Mouse (Mus musculus) stomach, postnatal 0 days (tissue): ENCODE results near the gene Ffar3. TPM values are rescaled to one million over a fixed set of nuclear protein-coding genes. Genes with fewer than 3 reads are reported as not detected.
"Not testable (repeated sequence)": the region's sequence is repeated elsewhere in the genome, so short reads cannot be mapped to it uniquely, and the experiment has no call there.

ENCODE experiments used
- ATAC-seq: fragments of 200-750 bp; cut with Nextera tagmentation; 2 replicates; pipeline ENCODE4 v1.8.0; 2017; ENCODE audit not compliant: low FRiP score, low TSS enrichment
- DNase-seq: peaks from one replicate; pipeline ENCODE4 v3.0.0-alpha.2; 2016; ENCODE audit warnings: low spot score
- H3K27ac ChIP-seq: fragments of 300-500 bp; sonication (generic); replicated peaks from 2 replicates; pipeline ENCODE4 v1.5.1; 2014; ENCODE audit warnings: mild to moderate bottlenecking, control low read depth
- H3K27me3 ChIP-seq: fragments of 300-500 bp; sonication (generic); 2 replicates; pipeline ENCODE4 v1.6.1; 2014; ENCODE audit warnings: low read length; ENCODE audit not compliant: control insufficient read depth, insufficient read depth
- H3K36me3 ChIP-seq: fragments of 300-500 bp; sonication (generic); 2 replicates; pipeline ENCODE4 v1.6.1; 2014; ENCODE audit warnings: low read length, mixed read lengths; ENCODE audit not compliant: control insufficient read depth, insufficient read depth
- H3K4me1 ChIP-seq: fragments of 300-500 bp; sonication (generic); replicated peaks from 2 replicates; pipeline ENCODE4 v1.6.1; 2014; ENCODE audit warnings: antibody characterized with exemption; ENCODE audit not compliant: control insufficient read depth, insufficient read depth
- H3K4me2 ChIP-seq: fragments of 300-500 bp; sonication (generic); replicated peaks from 2 replicates; pipeline ENCODE4 v1.6.1; 2014; ENCODE audit warnings: low read depth, mild to moderate bottlenecking, control low read depth, moderate library complexity
- H3K4me3 ChIP-seq: fragments of 300-500 bp; sonication (generic); 2 replicates; pipeline ENCODE4 v1.5.1; 2014; ENCODE audit warnings: low read depth, low read length, control low read depth
- H3K9ac ChIP-seq: fragments of 300-500 bp; sonication (generic); 2 replicates; pipeline ENCODE4 v1.6.1; 2014; ENCODE audit warnings: mild to moderate bottlenecking, low read length, control low read depth, mixed read lengths
- H3K9me3 ChIP-seq: fragments of 300-500 bp; sonication (generic); 2 replicates; pipeline ENCODE4 v1.6.1; 2016; ENCODE audit warnings: low read length; ENCODE audit not compliant: control insufficient read depth
- CTCF ChIP-seq: IDR thresholded peaks from 2 replicates; pipeline ENCODE4 v1.5.1; 2016; ENCODE audit warnings: antibody characterized with exemption, low read depth, mild to moderate bottlenecking, moderate library complexity
- EP300 ChIP-seq: optimal IDR thresholded peaks from 2 replicates; pipeline ENCODE3; 2016; ENCODE audit warnings: antibody characterized with exemption
- WGBS: fragments of 180-500 bp; shearing (Covaris S2); extraction: QIAGEN DNeasy Blood & Tissue Kit; methylation state at CpG from one replicate; pipeline ENCODE4 v1.1.7; 2014; 5-methylcytosine and 5-hydroxymethylcytosine counted together
- polyA plus RNA-seq: library from polyadenylated mRNA; unstranded; fragments of >200 nt; fragmentation: Nextera tagmentation; extraction: Ambion mirVana; gene quantifications from 2 replicates; pipeline ENCODE4 v1.2.1, GENCODE M21; 2015

The Ffar3 gene
- polyA plus RNA-seq, 1 experiment from 2014 or later, result 0.22 TPM

- Histone ChIP-seq H3K4me2 (no peak overlapping the region), H3K36me3 (no peaks in the 10 kb centered on the region), H3K27ac (no peak overlapping the region), H3K9ac (no peak overlapping the region), H3K9me3 (no peaks in the 10 kb centered on the region), H3K27me3 (no peaks in the 10 kb centered on the region), H3K4me3 (no peak overlapping the region), H3K4me1 (no peaks in the 10 kb centered on the region)
- TF ChIP-seq EP300, result no peak
- TF ChIP-seq CTCF, result no peak
- ATAC-seq (no peak), DNase-seq (no peak)
- 82% methylated on average over 5 of the region's 5 CpGs for WGBS
Measured at GRCm38 (mm10) chr7:30842092-30842491, 13.9 kb downstream of the Ffar3 start.

GRCm38 (mm10) chr7:30841379-30841778 lies 14.6 kb downstream of the Ffar3 start:
- Histone ChIP-seq H3K4me2 (no peak overlapping the region), H3K4me3 (no peak overlapping the region), H3K9ac (no peak overlapping the region), H3K4me1 (no peaks in the 10 kb centered on the region), H3K27ac (no peak overlapping the region), H3K9me3 (no peaks in the 10 kb centered on the region), H3K27me3 (no peaks in the 10 kb centered on the region), H3K36me3 (no peaks in the 10 kb centered on the region)
- 60% methylated on average over 4 of the region's 4 CpGs for WGBS
- ATAC-seq (no peak), DNase-seq (no peak)
- TF ChIP-seq EP300, result no peak
- no peak for TF ChIP-seq CTCF

GRCm38 (mm10) chr7:30840306-30840705 lies 15.7 kb downstream of the Ffar3 start:
- no peaks in the 10 kb centered on the region for H3K36me3 ChIP-seq
- no peak overlapping the region for H3K9ac ChIP-seq
- 60% methylated on average over 3 of the region's 3 CpGs for WGBS
- no peaks in the 10 kb centered on the region for H3K27me3 ChIP-seq
- no peaks in the 10 kb centered on the region for H3K4me1 ChIP-seq
- H3K4me2 ChIP-seq, result no peak overlapping the region
- no peak overlapping the region for H3K4me3 ChIP-seq
- no peaks in the 10 kb centered on the region for H3K9me3 ChIP-seq
- H3K27ac ChIP-seq, result no peak overlapping the region
- ATAC-seq, result no peak
- TF ChIP-seq EP300 (no peak), CTCF (no peak)
- DNase-seq, result no peak

GRCm38 (mm10) chr7:30837277-30837676 lies 18.7 kb downstream of the Ffar3 start:
- no peak for ATAC-seq

GRCm38 (mm10) chr7:30832684-30833083 lies 23.3 kb downstream of the Ffar3 start:
- not testable (repeated sequence) for DNase-seq, H3K27ac ChIP-seq, H3K4me2 ChIP-seq, H3K9ac ChIP-seq, H3K4me3 ChIP-seq, ATAC-seq, H3K27me3 ChIP-seq, H3K4me1 ChIP-seq, H3K36me3 ChIP-seq, H3K9me3 ChIP-seq
- 32% methylated on average over 7 of the region's 11 CpGs for WGBS

More at GRCm38 (mm10) chr7:30837277-30837676, 18.7 kb downstream of the Ffar3 start:
- no peak for DNase-seq
- no peaks in the 10 kb centered on the region for H3K9me3 ChIP-seq
- H3K4me3 ChIP-seq, result no peak overlapping the region
- H3K36me3 ChIP-seq, result no peaks in the 10 kb centered on the region
- no peaks in the 10 kb centered on the region for H3K4me1 ChIP-seq
- no peak overlapping the region for H3K9ac ChIP-seq
- H3K27ac ChIP-seq, result no peak overlapping the region
- H3K4me2 ChIP-seq, result no peak overlapping the region
- no peak for TF ChIP-seq EP300
- TF ChIP-seq CTCF, result no peak
- no peaks in the 10 kb centered on the region for H3K27me3 ChIP-seq

GRCm38 (mm10) chr7:30832261-30832660 lies 23.7 kb downstream of the Ffar3 start:
- no peaks in the 10 kb centered on the region for H3K9me3 ChIP-seq
- no peak overlapping the region for H3K4me2 ChIP-seq
- no peak overlapping the region for H3K4me3 ChIP-seq
- no peak overlapping the region for H3K9ac ChIP-seq
- no peaks in the 10 kb centered on the region for H3K27me3 ChIP-seq
- WGBS, result 74% methylated on average over 16 of the region's 17 CpGs
- TF ChIP-seq EP300 (no peak), CTCF (no peak)
- ATAC-seq, result no peak
- no peaks in the 10 kb centered on the region for H3K4me1 ChIP-seq
- no peak for DNase-seq
- H3K36me3 ChIP-seq, result no peaks in the 10 kb centered on the region
- H3K27ac ChIP-seq, result no peak overlapping the region
